Mouse (Mus musculus) natural killer cell, adult 2 months (primary cell): ENCODE results near the gene Ttll4.

Source experiments
- DNase-seq, 2 experiments: peaks; one replicate each; pipeline ENCODE4 v3.0.0; 2022; ENCODE audit warnings: low spot score in 2 of 2

The Ttll4 gene

DNA sequence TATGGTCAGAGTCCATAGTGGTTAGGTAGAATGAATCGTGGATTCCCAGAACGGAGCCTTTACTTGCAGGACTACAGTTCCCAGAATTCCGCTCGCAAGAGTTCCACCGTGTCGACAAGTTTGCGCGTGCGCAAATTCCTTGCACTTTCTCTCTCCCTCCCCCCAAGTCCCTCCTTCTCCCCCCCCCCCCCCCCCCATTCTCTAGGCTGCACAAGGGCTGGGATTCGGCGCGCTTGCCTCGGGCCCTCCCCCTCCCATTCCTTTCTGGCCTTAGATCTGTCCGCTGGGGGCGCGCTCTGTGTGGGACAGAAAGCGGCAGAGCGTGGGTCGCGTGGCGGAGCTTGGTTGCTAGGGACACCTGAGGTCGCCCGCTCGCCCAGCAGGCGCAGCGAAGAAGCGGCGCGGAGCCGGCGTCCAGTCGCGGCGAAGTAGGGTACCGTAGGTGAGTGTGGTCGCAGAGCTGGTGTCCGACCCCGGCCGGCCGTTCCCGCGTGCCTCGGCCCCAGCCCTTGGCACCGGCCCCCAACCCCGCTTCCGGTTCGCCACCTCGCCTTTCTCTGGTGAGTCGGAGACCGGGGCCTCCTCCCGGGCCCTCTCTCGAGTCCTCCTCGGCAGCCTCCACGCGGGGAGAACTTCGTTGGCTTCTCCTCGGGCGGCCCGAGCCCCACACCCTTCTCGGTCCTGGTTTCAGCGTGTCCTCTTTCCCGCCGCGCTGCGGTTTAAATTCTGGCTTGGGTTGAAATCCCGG is at the start of gene Ttll4:
Gene Ttll4 (plus strand): TSS at position 298 of the 748 bp plus-strand sequence.
- peak; percentile 84 to 88 for DNase-seq

DNA sequence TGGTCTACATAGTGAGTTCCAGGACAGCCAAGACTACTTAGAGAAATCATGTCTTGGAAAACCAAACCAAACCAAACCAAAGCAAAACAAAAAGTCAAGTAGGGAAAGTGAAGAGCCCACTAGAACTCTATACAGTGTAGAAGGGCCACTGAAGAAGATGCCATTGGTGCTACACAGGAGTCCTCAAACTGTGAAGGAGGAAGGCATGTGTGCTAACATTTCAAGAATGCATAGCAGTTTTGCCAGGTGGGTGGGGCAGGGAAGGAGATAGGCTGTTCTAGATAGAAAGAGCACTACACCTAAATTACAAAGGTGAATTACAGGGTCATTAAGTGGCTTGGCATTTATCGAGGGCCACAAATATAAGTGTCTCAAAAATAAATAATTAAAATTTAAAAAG is 37.4 kb upstream of the Ttll4 start:
- no peak for DNase-seq

DNA sequence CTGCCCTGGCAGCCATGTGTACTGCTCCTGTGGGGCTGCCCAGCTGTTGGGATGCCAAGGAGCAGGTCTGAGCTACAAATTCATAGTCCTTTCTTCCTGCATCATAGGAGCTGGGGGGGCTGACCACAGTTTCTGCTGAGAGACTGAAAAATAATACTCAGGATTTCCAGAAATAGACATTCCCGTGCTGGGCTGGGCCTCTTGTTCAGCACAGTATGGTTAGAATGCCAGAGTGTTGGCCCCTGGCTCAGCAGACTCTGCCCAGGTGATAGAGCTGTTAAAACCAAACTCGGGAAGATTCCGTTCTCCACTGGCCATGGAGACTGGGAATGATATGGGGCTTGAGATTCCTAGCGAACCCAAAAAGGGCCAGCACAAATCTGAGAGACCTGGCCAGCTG is 35.5 kb upstream of the Ttll4 start:
- no peak for DNase-seq

DNA sequence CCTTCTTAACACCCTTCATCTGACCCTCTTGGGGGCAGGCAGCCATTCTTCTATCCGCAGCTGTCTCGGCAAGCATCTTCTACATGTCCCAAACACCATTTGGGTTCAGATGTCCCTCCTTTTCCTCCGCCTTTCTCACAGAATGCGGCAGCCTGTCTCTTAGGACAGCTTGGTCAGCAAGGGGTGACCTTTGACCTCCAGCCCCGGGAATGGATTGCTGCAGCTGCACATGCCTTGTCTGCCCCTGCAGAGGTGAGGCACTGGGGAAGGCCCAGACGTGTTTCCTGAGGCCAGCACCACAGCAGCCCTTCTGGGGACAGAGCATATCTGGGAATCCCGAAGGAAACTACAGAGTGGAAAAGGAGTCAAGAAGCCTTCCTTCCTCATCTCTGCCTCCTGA is 33.5 kb upstream of the Ttll4 start:
- no peak for DNase-seq

DNA sequence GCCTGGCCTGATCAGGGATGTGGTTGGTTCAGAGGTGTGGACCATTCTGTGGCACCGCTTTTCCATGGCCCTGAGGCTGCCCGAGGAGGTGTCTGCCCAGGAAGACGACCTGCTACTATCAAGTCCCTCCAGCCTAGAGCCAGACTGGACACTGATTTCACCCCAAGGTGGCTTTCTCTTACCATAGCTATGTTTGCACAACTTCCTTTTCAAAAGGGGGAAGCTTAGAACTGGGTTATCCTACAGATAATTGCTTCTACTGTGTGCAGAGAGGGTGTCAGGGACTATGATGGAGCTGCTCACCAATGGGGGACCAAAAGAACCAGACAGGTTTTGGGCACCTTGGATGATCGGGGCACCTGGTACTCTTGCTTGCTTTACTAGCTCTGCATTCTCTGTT is 28.8 kb upstream of the Ttll4 start:
- DNase-seq, result no peak

- no peak for DNase-seq
Observed at GRCm38 (mm10) chr1:74643524-74643923, 18.0 kb upstream of the Ttll4 start.

GRCm38 (mm10) chr1:74643926-74644325 is 17.6 kb upstream of the Ttll4 start:
- DNase-seq, result no peak

GRCm38 (mm10) chr1:74662253-74662865 is 814 bp downstream of the Ttll4 start:
- no peak for DNase-seq

DNA sequence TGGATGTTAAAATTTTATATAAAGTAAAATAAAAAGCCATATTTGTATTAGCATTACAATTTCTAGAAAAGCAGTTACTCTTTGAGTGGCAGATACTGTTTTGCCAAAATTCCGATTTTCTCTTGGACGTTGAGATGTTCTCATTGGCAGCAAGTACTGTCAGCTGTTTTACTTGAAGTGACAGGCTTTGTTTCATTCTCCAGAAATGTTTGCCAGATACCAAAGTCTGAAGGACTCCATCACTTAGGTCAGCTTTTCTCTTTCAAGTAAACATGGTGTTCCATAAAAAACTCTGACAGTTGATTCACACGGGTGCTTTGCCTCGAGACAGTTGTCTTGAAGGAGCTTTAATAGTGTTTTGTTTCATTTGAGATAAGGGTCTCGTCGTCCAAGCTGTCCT is 3.6 kb downstream of the Ttll4 start:
- no peak for DNase-seq

GRCm38 (mm10) chr1:74668371-74668770 is 6.8 kb downstream of the Ttll4 start:
- DNase-seq, result no peak

DNA sequence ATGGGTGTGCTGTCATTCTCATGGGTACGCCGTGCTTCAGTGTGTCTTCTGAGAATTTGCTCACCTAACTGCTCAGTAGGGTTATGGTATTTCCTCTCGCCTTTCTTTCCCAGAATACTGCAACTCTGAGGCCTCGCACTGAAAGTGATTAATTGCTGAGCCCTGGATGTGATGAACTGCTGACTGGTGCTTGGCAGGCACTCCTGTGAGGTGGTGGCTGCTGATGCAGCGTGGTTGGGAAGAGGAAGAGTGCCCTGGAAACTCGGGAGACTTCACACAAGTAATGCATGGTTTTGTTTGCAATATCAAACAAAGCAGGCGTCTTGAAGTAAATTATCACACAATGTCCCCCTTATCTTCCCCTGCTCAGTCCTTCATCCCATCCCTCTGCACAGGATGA is 11.2 kb downstream of the Ttll4 start:
- DNase-seq, result no peak

DNA sequence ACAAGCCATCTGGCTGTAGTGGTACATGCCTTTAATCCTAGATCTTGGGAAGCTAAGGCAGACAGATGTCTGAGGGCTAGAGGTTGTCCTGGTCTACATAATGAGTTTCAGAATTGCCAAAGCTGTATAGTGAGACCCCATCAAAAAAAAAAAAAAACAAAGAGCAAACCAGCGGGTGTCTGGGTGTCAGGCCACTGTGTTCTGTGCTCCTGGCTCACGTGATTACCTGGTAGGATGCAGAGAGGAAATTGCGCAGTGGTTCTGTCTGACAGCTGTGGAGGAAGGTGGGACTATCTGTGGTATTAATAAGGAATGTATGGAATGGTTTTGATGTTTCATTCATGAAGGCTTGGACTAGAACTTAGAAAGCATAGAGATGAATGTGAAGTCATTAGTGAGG is 15.3 kb downstream of the Ttll4 start:
- no peak for DNase-seq

GRCm38 (mm10) chr1:74677843-74678242 is 16.3 kb downstream of the Ttll4 start:
- no peak for DNase-seq

- DNase-seq, result no peak
Observed at GRCm38 (mm10) chr1:74687131-74687530, 25.6 kb downstream of the Ttll4 start.

GRCm38 (mm10) chr1:74693891-74694583 is 32.5 kb downstream of the Ttll4 start:
- no peak for DNase-seq

- DNase-seq, result no peak
Observed at GRCm38 (mm10) chr1:74695836-74696235, 34.3 kb downstream of the Ttll4 start.

- no peak for DNase-seq
Observed at GRCm38 (mm10) chr1:74697416-74697815, 35.9 kb downstream of the Ttll4 start.

DNA sequence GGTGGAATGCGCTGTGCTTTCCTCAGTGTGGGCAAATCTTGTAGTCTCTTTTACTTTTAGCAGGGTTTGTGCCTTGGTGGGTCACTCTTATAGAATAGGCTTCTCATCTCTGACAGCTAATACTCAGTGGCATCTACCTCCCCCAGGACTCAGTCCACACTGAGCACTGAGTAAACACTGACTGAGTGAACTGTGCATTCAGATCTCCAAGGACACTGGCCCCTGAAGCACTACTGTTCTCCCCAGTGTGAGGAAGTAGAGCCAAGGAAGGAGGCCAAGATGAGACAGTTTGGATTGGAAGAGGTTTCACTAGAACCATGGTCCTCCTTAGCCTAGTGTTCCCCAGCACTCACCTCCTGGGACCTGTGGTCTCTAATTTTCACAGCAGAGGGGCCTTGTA is 36.8 kb downstream of the Ttll4 start:
- no peak for DNase-seq

- no peak for DNase-seq
Observed at GRCm38 (mm10) chr1:74698791-74699190, 37.2 kb downstream of the Ttll4 start.

GRCm38 (mm10) chr1:74702142-74702553 is 40.6 kb downstream of the Ttll4 start:
- peak in 1 of 2 experiments; percentile 2 for DNase-seq

GRCm38 (mm10) chr1:74704156-74704555 is 42.6 kb downstream of the Ttll4 start:
- DNase-seq, result no peak

- DNase-seq, result no peak
Observed at GRCm38 (mm10) chr1:74705016-74705415, 43.5 kb downstream of the Ttll4 start.

GRCm38 (mm10) chr1:74709566-74709965 is 48.0 kb downstream of the Ttll4 start:
- DNase-seq, result no peak
